Mouse (Mus musculus): ENCODE measurements around the gene Olfr123.

The Olfr123 gene

DNA sequence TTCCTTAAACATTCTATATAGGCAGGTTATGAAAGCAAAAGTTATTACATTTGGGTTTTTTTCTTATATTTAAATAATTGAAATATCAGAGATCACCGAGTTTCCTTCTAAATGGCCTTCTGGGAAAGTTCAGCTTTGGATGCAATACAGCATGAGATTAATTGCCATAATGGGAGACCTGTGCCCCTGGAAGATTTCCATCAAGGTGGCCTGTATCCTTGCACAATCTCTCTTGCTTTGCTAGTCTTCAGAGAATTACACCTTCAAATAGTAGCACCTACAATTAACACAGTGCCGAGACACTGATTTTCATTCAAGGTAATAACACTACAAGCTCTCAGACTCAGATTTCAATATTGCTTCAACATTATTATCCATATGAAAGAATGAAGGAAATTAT, at the start of gene Olfr123:
Gene Olfr123, plus strand, starts transcription at position 301 of the 400 bp plus-strand sequence.
- in situ Hi-C loops (cut with MboI; ENCODE audit: low pct_unique_long_range_greater_than_20kb in 1 of 2, low sequenced_read_pairs in 2 of 2, unreplicated experiment in 1 of 2), result no loop called here

DNA sequence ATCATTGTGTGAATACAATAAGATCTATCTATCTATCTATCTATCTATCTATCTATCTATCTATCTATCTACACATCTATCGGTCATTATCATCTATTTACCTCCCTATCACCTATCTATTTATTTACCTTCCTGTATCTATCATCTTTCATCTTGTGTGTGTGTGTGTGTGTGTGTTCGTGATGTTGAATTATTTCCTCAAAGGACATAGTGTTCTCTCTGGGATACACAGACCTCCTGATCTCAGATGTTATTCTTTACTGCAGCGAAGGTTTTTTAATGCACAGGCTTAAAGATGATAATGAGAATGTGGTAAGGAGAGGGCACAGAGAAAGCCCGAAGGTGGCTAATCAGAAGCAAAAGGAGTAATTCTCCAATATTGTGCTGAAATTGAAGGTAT, 25.0 kb upstream of the Olfr123 start, which contains the start of gene Olfr122:
Gene Olfr122, plus strand, starts transcription at position 301 of the 400 bp plus-strand sequence.
- in situ Hi-C loops (cut with MboI; ENCODE audit: low pct_unique_long_range_greater_than_20kb in 1 of 2, low sequenced_read_pairs in 2 of 2, unreplicated experiment in 1 of 2), result no loop called here

DNA sequence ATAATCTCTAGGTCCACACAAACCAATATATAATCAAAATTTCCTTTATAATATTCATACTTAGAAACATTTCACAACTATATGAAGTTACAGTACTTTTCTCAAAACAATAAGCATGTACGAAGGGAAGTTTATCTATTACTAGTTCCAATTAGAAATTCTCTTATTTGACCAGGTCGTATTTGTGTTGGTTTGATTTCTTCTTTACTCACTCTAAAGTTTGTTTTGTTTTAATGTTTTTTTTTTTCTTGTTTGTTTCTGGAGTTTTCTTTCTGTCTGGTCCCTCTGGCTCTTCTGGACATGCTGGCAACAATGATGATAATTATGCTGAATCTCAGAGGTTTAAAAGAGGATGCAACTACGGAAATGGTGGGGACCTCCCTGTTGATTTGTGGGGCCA, 6.3 kb downstream of the Olfr123 start, which contains the start of gene Olfr124:
Gene Olfr124, plus strand, starts transcription at position 301 of the 400 bp plus-strand sequence.
- in situ Hi-C loops (cut with MboI; ENCODE audit: low pct_unique_long_range_greater_than_20kb in 1 of 2, low sequenced_read_pairs in 2 of 2, unreplicated experiment in 1 of 2), result no loop called here

DNA sequence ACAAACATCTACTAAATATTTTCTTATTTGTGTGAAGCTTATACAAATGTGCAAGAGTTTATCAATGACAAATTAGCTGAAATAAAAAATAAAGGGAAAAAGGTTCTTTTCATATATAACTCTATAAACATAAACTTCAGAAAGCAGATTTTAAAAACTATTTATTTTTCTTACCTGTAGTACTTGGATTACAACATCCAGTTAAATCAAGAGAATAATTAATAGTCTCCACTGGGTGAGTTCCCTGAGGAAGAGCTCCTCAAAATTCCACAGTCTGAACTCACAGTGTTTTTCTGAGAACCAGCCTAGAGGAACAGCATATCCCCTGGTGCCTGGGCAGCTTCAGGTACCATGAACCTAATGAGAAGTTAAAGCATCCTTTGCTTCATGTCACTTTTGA, 39.3 kb downstream of the Olfr123 start, which contains the start of gene Olfr125:
Gene Olfr125, plus strand, starts transcription at position 301 of the 400 bp plus-strand sequence.
- in situ Hi-C loops (cut with MboI; ENCODE audit: low pct_unique_long_range_greater_than_20kb in 1 of 2, low sequenced_read_pairs in 2 of 2, unreplicated experiment in 1 of 2), result no loop called here

DNA sequence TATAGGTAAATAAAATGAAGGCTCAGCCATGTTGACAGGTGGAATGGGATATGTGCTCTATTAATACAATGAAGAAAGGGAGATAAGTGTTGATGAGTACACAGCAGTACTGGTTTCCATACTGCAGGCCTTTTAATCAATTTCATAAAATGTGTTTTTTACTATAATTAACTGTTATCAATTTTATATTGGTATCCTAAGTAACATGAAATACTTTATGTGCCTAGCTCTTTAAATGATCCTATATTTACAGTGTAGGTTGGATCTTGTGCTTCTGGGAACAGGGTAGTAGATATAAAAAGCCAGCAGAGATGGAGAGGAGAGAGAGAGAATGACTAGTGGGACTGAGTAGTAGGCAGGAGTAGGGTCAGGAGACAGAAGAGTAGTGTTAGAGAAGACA, 53.9 kb downstream of the Olfr123 start, which contains the start of gene Olfr126:
Gene Olfr126, plus strand, starts transcription at position 301 of the 400 bp plus-strand sequence.
- in situ Hi-C loops (cut with MboI; ENCODE audit: low pct_unique_long_range_greater_than_20kb in 1 of 2, low sequenced_read_pairs in 2 of 2, unreplicated experiment in 1 of 2), result no loop called here
